Mouse (Mus musculus) hematopoietic stem cell, adult 5-6 weeks (primary cell): ENCODE results near the gene D130043K22Rik. TPM values are rescaled to one million over a fixed set of nuclear protein-coding genes. Genes with fewer than 3 reads are reported as not detected.
"Not testable (repeated sequence)": the region's sequence is repeated elsewhere in the genome, so short reads cannot be mapped to it uniquely, and the experiment has no call there.

Experiments used
- ATAC-seq, 2 experiments: fragments of 125-278 bp in 1 of 2; replicated peaks in 1 of 2; 2 replicates each; pipeline ENCODE4 v1.8.0; 2016 to 2017; ENCODE audit warnings: inconsistent platforms in 2 of 2, mild to moderate bottlenecking in 2 of 2, moderate number of reproducible peaks in 2 of 2, low read depth in 1 of 2, moderate TSS enrichment in 1 of 2; ENCODE audit not compliant: low FRiP score in 2 of 2, poor library complexity in 2 of 2, severe bottlenecking in 2 of 2, insufficient read depth in 1 of 2, low TSS enrichment in 1 of 2
- total RNA-seq: library from RNA; stranded (forward); fragments of 172-1452, 232-1000 nt; gene quantifications from 2 replicates; pipeline ENCODE4 v1.2.3, GENCODE M21; 2017

D130043K22Rik gene
- total RNA-seq, 1 experiment from 2014 or later = not detected

DNA sequence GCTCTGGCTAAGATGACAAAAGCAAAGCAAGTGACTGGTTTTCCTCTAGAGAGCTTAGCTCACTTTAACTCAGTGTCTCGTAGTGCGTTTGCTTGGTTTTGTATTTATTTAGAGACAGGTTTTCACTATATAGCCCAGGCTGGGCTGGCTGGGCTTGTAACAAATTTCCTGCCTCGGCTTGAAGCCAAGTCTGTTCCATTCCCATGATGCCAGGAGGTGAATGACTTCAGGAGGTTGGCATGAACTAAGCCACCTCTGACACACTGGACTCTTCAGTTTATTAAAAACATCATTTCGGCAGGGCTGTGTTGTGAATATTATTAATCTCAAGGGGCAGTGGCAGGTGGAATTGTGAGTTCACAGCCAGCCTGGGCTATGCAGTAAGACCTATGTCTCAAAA, 19.3 kb upstream of the D130043K22Rik start:
- ATAC-seq = no peak

DNA sequence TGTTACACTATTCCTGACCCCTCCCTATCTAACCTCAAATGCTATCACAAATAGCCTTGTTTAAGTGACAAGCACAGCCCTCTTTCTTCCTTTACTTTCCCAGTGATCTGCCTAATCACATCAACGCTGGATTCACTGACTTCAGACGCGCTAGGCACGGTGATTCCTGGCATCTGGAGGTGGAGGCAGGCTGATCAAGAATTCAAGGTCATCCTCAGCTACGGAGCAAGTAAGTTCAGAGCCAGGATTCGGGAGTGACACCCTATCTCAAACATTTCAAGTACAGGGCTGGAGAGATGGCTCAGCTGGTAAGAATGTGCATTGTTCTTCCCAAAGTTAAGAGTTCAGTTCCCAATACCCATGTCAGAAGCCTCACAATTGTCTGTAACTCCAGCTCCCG, 18.8 kb upstream of the D130043K22Rik start:
- no peak for ATAC-seq

- peak; percentile 15 to 30; a peak in 3 of 4 replicates for ATAC-seq
These were observed 14.1 kb upstream of the D130043K22Rik start for GRCm38 (mm10) chr13:24830756-24831352.

DNA sequence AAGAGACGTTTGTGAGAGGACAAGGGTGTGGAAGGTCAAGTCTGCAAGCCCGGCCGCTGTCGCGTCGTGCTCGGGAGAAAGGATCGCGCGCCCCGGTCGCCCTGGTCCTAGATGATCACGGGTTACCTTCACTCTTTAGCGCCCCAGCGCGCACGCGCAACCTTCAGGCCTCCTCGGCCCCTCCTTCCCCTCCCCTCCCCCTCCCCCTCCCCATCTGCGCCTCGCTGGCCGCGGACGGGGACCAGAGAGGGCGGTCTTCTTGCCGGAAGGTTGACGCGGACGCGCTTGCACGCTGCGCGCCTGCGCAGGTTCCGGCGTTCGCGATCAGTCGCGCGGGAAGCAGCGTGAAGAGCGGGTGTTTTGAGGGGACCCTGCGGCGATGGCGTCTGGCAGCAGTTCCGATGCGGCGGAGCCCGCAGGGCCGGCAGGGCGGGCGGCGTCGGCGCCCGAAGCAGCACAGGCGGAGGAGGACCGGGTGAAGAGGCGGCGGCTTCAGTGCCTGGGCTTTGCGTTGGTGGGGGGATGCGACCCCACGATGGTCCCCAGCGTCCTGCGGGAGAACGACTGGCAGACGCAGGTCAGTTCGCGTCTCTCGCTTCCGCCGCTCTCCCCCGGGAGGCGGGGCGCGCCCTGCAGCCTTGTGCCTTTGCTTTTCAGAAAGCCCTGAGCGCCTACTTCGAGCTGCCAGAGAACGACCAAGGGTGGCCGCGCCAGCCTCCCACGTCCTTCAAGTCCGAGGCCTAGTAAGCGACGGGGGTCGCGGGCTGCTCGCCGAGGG, 13.4 kb upstream of the D130043K22Rik start, which contains the start of the genes Acot13 and Tdp2:
Gene Acot13 (minus strand): TSS at position 188 of the 778 bp plus-strand sequence.
Gene Tdp2 (plus strand): TSS at position 327 of the 778 bp plus-strand sequence.
- peak; percentile 93 to 94 for ATAC-seq

DNA sequence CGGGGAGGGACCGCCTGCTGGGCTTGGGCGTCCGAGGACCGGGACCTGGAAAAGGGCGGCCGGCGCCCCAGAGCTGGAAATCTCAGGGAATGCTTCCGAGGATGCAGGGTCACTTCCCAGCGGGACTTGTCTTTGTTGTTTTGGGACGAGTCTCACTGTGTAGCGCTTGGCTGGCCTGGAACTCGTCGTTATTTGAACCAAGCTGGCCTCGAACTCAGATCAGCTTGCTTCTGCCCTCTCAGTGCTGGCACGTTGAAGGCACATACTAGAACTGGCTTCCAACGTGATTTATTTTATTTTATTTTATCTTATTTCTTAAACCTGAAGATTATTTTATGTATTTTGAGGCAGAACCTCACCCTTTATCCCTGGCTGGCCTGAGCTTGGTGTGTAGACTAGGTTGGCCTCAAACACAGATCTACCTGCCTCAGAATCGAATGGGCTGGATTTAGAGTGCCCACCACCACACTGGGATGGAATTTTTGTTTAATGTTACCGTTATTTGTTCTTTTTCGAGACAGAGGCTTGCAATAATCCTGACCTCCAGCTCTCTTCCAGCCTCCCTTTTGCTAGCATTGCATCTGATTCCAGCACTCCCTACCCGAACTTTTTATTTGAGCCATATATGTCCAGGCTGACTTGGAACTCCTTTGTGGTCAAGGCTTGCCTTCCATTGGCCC, 12.7 kb upstream of the D130043K22Rik start:
- no peak for ATAC-seq

- ATAC-seq = no peak
These were observed 12.2 kb upstream of the D130043K22Rik start for GRCm38 (mm10) chr13:24832811-24833155.

- ATAC-seq = not testable (repeated sequence)
These were observed 7.2 kb upstream of the D130043K22Rik start for GRCm38 (mm10) chr13:24837765-24838164.

DNA sequence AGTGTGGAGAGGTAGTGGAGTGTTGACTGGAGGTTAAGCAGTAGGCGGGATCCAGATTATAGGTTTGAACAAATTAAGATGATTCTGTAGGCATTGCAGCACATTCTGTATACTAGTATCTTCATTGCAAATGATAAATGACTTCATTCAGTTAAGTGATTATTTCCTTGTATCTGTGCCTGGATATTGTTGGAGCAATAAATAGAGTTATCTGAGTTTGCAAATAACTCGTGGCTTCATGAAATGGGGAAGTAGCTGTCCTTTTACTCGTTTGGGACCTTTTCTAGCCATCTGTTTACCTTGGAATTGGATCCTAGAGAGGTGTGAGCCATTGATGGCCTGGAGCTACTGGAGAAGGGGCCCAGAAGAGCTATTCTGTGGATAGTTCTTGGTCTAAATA, 5.1 kb upstream of the D130043K22Rik start:
- no peak for ATAC-seq

DNA sequence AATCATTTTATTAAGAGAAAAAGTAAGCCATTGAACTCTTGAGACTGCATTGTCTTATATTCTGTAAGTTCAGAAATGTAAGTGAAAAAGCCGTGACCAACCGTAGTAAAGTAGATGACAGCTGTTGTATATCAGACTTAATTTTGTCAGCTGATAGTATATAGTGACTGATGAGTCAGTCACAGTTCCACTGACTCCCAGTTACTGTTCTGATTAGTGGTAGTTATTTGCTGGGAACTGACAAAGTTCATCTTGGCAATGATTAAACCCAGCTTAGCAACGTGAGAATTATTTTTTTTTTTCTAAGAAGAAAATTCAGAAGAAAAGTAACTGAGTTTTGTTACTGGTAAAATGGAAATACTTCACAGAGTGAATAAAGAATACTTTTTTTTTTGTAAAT, 3.2 kb upstream of the D130043K22Rik start:
- ATAC-seq = no peak

GRCm38 (mm10) chr13:24849318-24849717, 4.4 kb downstream of the D130043K22Rik start:
- no peak for ATAC-seq

DNA sequence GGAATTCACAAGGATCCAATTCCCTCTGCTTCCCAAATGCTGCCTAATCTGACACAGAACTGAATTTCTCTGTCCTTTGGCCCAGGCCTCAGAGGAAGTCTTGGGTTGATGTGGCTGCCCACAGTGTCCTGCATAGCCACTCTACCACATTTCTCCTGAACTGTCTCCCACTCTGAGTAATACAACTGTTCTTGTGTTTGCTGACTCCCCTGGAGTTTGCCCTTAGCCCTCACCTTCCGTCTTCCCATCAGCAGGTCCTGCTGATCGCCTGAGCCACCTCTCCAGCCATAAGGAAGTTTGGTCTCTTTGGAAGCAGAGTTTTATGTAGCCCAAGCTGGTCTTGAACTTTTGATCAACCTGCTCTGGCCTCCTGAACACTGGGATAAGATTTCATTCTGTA, 7.1 kb downstream of the D130043K22Rik start:
- ATAC-seq = no peak

GRCm38 (mm10) chr13:24852570-24852969, 7.6 kb downstream of the D130043K22Rik start:
- ATAC-seq = no peak

- ATAC-seq = no peak
These were observed 14.2 kb downstream of the D130043K22Rik start for GRCm38 (mm10) chr13:24859115-24859514.

- ATAC-seq = no peak
These were observed 16.1 kb downstream of the D130043K22Rik start for GRCm38 (mm10) chr13:24861084-24861483.

DNA sequence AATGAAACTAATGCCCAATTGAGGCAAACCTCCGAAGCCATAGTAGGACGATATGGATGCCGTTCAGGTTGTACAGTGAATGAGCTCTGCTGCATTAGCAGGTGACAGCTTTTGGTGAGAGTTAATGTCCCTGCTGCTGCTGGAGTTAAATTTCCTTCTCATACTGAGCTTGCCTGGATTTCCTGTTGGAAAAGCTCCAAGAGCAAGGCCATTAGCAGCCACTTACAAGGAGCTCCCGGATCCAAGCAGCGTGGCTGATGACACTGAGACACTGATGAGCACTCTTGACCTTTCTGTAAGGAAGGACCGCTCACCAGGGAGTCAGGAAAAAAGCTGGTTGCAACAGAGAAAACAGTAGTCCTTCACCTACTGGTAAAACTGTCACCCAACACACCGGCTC, 17.1 kb downstream of the D130043K22Rik start:
- no peak for ATAC-seq

- ATAC-seq = peak in 1 of 2 experiments; percentile 42; a peak in 1 of 4 replicates
These were observed 17.6 kb downstream of the D130043K22Rik start for GRCm38 (mm10) chr13:24862520-24862919.

DNA sequence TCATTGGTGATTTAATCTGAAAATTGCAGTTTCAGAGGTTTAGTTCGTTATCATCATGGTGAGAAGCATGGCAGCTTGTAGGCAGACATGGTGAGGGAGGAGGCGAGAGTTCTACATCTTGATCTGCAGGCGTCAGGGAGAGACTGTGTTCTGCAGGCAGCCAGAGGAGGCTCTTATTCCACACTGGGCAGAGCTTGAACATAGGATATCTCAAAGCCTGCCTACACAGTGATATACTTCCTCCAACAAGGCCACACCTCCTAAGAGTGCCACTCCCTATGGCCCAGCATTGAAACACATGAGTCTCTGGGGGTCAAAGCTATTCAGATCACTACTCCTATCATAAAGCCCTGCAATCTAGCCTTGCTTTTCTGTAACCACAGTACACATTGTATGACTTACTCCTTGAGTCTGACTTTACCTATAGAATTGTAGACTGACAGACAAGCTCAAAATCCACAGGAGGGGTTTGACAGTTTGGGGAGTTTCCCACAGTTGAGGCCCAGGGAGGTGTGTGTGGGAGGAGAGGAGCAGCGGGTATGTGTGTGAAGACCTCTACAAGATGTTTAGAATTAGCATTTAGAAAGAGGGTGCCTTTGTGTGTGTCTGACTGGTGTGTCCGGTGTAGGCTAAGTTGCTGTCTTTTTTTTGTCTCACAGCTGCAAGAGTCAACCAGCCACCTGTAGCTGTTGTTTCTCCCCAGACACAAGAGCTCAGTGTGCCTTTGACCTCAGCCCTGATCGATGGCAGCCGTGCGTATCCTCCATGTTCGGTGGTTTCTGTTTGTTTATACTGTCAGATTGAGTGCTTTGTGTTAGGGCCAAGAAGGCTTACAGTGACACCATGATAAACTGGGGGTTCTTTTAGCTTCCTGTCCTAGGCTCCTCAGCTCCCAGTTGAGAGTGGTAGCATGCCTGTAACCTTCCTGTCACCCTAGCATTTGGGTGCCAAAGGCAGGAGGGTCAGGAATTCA, 21.8 kb downstream of the D130043K22Rik start:
- no peak for ATAC-seq
